Mouse (Mus musculus) CD4-positive, CD25-positive, alpha-beta regulatory T cell, adult 4 months (primary cell): ENCODE measurements around the gene Spred2. TPM values are rescaled to one million over a fixed set of nuclear protein-coding genes. Genes with fewer than 3 reads are reported as not detected.

Experiments used
- ATAC-seq: one replicate; pipeline ENCODE4 v1.8.0; 2017
- polyA plus RNA-seq, 2 experiments: library from polyadenylated mRNA; unstranded; fragments of 100-300 nt; shearing (Covaris generic); gene quantifications; one replicate each; pipeline ENCODE4 v1.2.1; 2017

Spred2 gene
- polyA plus RNA-seq, 2 experiments from 2014 or later: 2.8 to 4.4 TPM

- no peak for ATAC-seq
These were observed 34.8 kb downstream of the Spred2 start for GRCm38 (mm10) chr11:19959006-19959405.

DNA sequence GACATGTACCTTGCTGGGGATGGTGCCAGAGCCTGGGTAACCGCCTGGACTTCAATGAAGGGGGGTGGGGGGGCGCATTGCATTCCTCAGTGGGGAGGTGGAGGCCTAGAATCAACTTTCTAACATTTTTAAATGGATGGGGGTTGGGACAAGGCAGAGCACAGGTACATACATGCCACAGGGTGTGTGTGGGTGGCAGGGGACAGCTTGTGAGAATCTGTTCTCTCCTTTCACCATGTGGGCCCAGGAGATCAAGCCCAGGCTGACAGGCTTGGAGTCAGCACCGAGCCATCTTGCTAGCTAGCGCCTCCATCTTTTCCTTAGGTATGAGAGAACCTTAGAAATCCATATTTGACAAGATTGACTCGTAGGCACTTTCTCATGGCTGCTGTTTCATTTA, 35.7 kb downstream of the Spred2 start:
- no peak for ATAC-seq

DNA sequence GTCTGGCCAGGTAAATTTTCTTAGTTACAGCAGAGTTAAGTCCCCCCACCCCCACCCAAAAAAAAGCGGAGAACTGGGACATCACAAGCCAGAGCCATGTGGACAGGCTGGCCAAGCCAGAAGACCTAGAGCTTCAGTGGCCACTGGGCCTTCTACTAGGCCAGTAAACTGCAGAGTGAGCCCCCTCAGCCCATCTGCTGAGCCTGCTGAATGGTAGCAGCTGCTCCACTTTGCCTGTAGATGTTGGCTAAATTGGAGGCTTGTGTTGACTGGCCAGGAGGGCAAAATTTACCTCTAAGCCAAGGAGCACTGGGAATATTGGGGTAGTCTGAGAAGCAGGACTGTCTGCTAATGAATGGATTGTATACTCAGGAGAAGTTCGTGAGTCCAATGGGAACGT, 36.4 kb downstream of the Spred2 start:
- ATAC-seq: no peak

- no peak for ATAC-seq
These were observed 36.9 kb downstream of the Spred2 start for GRCm38 (mm10) chr11:19961088-19961487.

DNA sequence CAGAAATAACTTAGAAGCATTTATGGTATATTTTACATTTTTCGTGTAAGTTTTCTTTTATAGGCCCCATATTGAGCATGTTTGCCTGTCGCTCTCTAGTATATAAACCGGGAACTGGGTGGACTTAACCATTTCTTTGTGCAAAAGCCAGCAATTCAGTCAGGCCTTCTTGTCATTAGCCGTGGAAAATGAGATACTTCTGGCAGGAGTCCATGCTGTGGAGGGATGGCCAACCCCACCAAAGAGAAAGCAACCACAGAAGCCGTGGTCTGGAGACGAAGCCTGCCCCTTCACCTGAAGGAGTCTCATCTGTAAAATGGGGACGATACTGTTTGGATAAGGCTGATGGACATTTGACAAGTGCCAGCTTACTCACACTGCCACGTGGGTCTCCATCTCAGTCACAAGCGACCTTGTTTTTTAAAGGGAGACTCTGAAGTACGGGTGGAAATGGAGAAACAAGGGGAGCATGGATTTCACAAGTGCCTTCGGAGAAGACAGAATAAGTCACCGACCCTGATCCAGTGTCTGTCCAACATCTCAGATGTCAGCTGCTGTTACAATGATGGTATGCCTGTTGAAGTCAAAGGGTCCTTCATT, 37.7 kb downstream of the Spred2 start:
- no peak for ATAC-seq

DNA sequence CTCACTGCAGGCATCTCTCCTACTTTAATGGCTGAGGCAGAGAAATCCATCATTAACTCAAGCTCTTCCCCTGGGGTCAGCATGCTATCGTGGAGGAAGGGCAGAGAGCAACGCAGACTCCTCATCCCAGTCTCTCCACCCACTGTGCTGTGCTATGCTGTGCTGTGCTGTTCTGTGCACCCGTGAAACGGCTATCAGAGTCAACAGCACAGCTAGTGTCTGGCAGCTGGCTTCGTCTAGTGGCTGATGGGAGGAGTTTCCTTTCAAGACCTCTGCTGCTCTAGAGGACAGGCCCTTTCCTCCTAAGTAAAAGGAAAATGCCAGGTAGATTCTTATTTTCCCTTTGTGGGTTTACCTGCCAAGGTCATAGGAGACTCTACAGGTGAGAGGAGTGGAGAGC, 38.6 kb downstream of the Spred2 start:
- ATAC-seq: peak; percentile 61

- peak; percentile 53 for ATAC-seq
These were observed 39.6 kb downstream of the Spred2 start for GRCm38 (mm10) chr11:19963717-19964141.

DNA sequence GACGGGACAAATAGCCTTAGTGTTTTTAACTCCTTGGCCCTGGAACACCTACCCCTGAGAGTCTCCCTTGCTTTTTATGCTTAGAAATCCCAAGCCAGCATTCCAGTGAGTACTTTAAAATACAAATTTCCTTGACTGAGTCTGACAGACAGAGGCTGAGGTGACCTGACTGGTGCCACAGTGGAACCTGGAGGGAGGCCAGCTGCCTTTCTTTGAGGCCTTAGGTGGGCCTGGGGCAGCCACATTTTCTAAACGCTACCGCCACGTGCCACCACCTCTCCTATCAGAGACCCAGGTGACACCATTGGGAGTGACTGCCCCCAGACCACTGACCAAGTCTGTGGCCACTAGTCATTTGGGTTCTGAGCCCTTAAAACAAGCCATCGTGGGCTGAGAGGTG, 40.2 kb downstream of the Spred2 start:
- no peak for ATAC-seq

DNA sequence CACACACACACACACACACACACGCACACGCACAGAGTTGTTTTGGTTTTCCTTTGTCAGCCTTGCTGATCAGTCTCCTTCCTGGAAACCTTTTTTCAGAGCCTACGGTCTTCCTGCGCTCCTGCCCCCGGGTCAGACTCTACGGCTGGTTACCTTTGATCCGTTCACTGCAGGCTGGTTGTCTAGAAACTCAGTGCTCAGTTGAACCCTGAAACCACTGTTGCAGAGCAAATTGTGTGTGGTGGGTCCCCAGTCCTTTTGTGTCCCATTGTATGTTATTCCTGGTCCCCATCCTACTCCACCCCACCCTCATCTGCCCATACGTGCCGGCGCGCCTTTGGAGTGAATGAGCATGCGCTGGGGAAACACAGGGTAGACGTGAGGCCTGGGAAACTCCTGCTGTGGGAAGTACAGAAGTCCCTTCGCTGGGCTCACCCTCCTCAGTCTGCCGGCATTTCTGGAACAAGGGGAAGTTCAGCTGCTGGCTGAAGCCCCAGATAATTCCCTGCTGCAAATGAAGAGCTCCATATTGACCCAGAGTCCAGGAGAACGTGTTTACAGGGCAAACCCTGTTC, 40.9 kb downstream of the Spred2 start:
- peak; percentile 16 for ATAC-seq

GRCm38 (mm10) chr11:19965664-19966063, 41.5 kb downstream of the Spred2 start:
- ATAC-seq: peak; percentile 50

GRCm38 (mm10) chr11:19966294-19966693, 42.1 kb downstream of the Spred2 start:
- ATAC-seq: no peak

- ATAC-seq: no peak
These were observed 45.4 kb downstream of the Spred2 start for GRCm38 (mm10) chr11:19969584-19969983.

- no peak for ATAC-seq
These were observed 48.0 kb downstream of the Spred2 start for GRCm38 (mm10) chr11:19971954-19972750.

DNA sequence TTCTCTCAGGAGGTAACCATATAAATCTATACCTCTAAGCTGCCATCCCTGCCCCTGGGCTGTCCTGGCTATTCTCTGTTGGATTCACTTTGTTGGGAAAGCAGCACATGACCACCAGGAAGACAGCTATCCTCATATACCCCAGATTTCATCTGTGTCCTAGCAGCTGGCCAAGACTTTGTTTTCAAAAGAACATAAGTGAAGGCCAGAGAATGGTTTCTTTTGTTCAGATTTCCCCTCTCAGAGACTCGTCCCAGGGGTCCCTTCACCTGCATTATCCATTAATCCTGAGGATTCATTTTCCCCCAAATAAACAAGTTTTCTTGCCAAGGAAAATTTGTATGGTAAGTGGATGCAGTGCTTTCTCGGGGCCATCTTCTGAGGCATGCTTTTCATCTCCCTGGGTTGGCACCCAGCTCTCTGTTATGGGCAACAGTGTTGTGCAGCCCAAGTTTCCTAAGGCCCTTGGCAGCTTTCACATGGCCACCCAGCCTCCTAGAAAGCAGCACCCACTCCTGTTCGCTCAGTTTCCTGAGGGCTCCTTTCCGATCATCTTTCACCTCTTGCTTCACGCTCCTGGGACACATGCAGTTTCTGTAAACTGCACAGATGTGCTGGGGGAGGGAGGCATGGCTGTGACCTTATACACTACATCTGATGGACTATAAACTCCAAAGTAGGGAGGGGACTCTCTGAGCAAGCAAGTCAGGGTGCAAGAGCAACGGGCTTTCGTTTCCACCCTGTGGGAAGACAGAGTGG, 49.0 kb downstream of the Spred2 start:
- no peak for ATAC-seq

- no peak for ATAC-seq
These were observed 51.9 kb downstream of the Spred2 start for GRCm38 (mm10) chr11:19976032-19976431.

DNA sequence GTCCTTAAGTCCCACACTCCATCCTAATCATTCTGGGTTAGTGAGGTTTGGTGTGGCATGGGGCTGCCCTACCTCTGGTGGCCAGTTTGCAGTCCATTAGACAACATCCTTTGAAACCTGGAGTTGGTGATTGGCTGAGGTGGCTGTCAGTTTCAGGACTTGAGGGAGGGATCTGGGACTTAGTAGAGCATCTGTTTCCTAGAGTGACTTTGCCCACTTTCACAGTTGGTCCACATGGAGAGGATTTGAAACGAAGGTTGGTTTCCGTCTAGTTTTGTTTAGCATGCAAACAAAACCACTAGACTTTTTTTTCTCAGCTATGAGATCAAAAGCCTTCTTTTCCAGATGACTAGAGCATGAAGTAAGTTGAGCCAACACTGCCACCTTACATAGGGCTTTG, 53.5 kb downstream of the Spred2 start:
- ATAC-seq: no peak

- ATAC-seq: peak; percentile 97
These were observed 55.2 kb downstream of the Spred2 start for GRCm38 (mm10) chr11:19979338-19979737.

- ATAC-seq: no peak
These were observed 57.9 kb downstream of the Spred2 start for GRCm38 (mm10) chr11:19982113-19982512.

GRCm38 (mm10) chr11:19982779-19983178, 58.6 kb downstream of the Spred2 start:
- no peak for ATAC-seq

DNA sequence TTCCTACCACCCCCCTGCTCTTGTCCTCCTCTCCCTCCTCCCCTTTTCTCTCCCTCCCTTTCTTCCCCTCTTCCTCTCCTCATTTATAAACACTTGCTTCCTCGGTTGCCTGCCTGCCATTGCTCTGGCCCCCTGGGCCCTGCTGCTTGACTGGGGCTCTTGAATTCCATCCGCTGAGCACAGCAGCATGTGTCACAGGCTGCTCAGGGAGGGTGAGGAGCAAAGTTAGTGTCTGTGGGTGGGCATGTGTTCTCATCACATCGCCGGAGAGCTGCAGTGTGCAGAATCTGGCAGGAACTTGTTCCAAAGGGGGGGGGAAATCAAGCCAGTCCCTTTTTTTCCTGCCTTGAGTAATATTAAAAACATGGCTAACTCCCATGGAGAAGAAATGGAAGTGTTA, 59.1 kb downstream of the Spred2 start:
- ATAC-seq: no peak

- ATAC-seq: no peak
These were observed 59.9 kb downstream of the Spred2 start for GRCm38 (mm10) chr11:19984029-19984428.

DNA sequence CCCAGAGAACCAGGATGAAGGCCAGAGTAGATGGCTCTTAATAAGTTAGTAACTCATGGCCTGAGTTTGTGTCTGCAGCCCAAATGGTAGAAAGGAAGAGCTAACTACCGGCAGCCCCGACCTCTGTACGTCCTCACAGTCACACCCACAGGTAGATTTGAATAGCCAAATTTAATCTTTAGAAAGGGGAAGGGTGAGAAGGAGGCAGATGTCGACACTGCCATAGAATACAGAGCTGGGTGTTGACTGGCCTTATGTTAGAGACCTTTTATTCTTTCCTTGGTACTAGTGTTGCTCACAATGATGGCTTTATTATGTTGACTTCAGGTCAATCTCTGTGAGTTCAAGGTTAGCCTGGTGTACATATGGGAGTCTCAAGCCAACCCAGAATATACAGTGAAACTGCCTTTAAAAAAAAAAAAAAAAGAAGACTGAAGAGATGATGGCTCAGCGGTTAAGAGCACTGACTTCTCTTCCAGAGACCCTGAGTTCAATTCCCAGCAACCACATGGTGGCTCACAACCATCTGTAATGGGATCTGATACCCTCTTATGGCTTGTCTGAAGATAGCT, 61.2 kb downstream of the Spred2 start:
- no peak for ATAC-seq

GRCm38 (mm10) chr11:19986443-19986861, 62.3 kb downstream of the Spred2 start:
- no peak for ATAC-seq
